Mouse (Mus musculus) MEL (cell line): ENCODE measurements around the gene Crcp. TPM values are rescaled to one million over a fixed set of nuclear protein-coding genes. Genes with fewer than 3 reads are reported as not detected.

ENCODE experiments used
- DNase-seq: peaks from one replicate; pipeline ENCODE4 v3.0.0; 2011; ENCODE audit warnings: low read depth, low spot score
- H3K27ac ChIP-seq: 2 replicates; pipeline ENCODE4 v1.5.1; 2012; ENCODE audit warnings: low read depth, mild to moderate bottlenecking, control low read depth, low read length, moderate library complexity; ENCODE audit not compliant: control insufficient read depth
- H3K27me3 ChIP-seq, 2 experiments: fragments of 150-350 bp in 1 of 2; sonication (generic) in 1 of 2; 2 replicates each; pipeline ENCODE4 v1.6.1; 2012; ENCODE audit warnings: low read length in 2 of 2, mild to moderate bottlenecking in 2 of 2, improper control_type of control experiment in 1 of 2, moderate library complexity in 1 of 2; ENCODE audit not compliant: insufficient read depth in 2 of 2, control insufficient read depth in 1 of 2
- H3K36me3 ChIP-seq, 2 experiments: 2 replicates each; pipeline ENCODE4 v1.6.1; 2012 to 2014; ENCODE audit warnings: low read length in 2 of 2, improper control_type of control experiment in 1 of 2, inconsistent platforms in 1 of 2, mild to moderate bottlenecking in 1 of 2; ENCODE audit not compliant: insufficient read depth in 2 of 2, control insufficient read depth in 1 of 2
- H3K4me1 ChIP-seq, 2 experiments: fragments of 150-350 bp in 1 of 2; sonication (generic) in 1 of 2; 2 replicates each; pipeline ENCODE4 v1.6.1; 2012; ENCODE audit warnings: low read length in 2 of 2, improper control_type of control experiment in 1 of 2, mild to moderate bottlenecking in 1 of 2; ENCODE audit not compliant: insufficient read depth in 2 of 2, control insufficient read depth in 1 of 2
- H3K4me3 ChIP-seq, 2 experiments: fragments of 150-350 bp in 1 of 2; sonication (generic) in 1 of 2; 2 replicates each; pipeline ENCODE4 v1.5.1; 2012; ENCODE audit warnings: low read depth in 2 of 2, low read length in 2 of 2, mild to moderate bottlenecking in 2 of 2, moderate library complexity in 2 of 2, control low read depth in 1 of 2, improper control_type of control experiment in 1 of 2; ENCODE audit not compliant: control insufficient read depth in 1 of 2, insufficient read depth in 1 of 2
- H3K79me2 ChIP-seq: 2 replicates; pipeline ENCODE4 v1.6.1; 2012; ENCODE audit warnings: mild to moderate bottlenecking, low read length, moderate library complexity; ENCODE audit not compliant: control insufficient read depth, poor library complexity, insufficient read depth
- H3K9ac ChIP-seq: 2 replicates; pipeline ENCODE4 v1.6.1; 2012; ENCODE audit warnings: low read depth, mild to moderate bottlenecking, control low read depth, low read length, moderate library complexity; ENCODE audit not compliant: control insufficient read depth, poor library complexity, severe bottlenecking
- H3K9me3 ChIP-seq: fragments of 150-350 bp; sonication (generic); replicated peaks from 2 replicates; pipeline ENCODE4 v1.6.1; 2012; ENCODE audit warnings: mild to moderate bottlenecking, low read length, improper control_type of control experiment, moderate library complexity; ENCODE audit not compliant: insufficient read depth
- BHLHE40 ChIP-seq: IDR thresholded peaks from 2 replicates; pipeline ENCODE4 v1.6.1; 2012; ENCODE audit warnings: low read depth, mild to moderate bottlenecking, inconsistent platforms, low read length, improper control_type of control experiment, borderline replicate concordance
- CHD2 ChIP-seq: IDR thresholded peaks from 2 replicates; pipeline ENCODE4 v1.6.1; 2011; ENCODE audit warnings: low read length, improper control_type of control experiment
- CTCF ChIP-seq, 3 experiments: IDR thresholded peaks in 2 of 3; conservative IDR thresholded peaks in 1 of 3; 2 replicates each; pipeline ENCODE4 v1.5.1; 2011 to 2012; ENCODE audit warnings: low read length in 3 of 3, low read depth in 2 of 3, mild to moderate bottlenecking in 2 of 3, improper control_type of control experiment in 1 of 3, inconsistent platforms in 1 of 3, mixed read lengths in 1 of 3, moderate library complexity in 1 of 3; ENCODE audit not compliant: control insufficient read depth in 1 of 3, insufficient read depth in 1 of 3, poor library complexity in 1 of 3, severe bottlenecking in 1 of 3
- ETS1 ChIP-seq: IDR thresholded peaks from 2 replicates; pipeline ENCODE4 v1.6.1; 2012; ENCODE audit warnings: low read depth, mild to moderate bottlenecking, inconsistent platforms, low read length, improper control_type of control experiment, moderate library complexity
- JUND ChIP-seq: IDR thresholded peaks from 2 replicates; pipeline ENCODE4 v1.6.1; 2011; ENCODE audit warnings: low read depth, mild to moderate bottlenecking, improper control_type of control experiment, low read length
- KAT2A ChIP-seq: conservative IDR thresholded peaks from 2 replicates; pipeline ENCODE4 v1.6.1; 2012; ENCODE audit warnings: low read depth, low read length, improper control_type of control experiment, inconsistent platforms
- MXI1 ChIP-seq: IDR thresholded peaks from 2 replicates; pipeline ENCODE4 v1.6.1; 2011; ENCODE audit warnings: mild to moderate bottlenecking, low read depth, low read length, improper control_type of control experiment
- MYC ChIP-seq: IDR thresholded peaks from 2 replicates; pipeline ENCODE4 v1.6.1; 2011; ENCODE audit warnings: low read depth, mild to moderate bottlenecking, low read length, improper control_type of control experiment, moderate library complexity
- NELFE ChIP-seq: IDR thresholded peaks from 2 replicates; pipeline ENCODE4 v1.6.1; 2011; ENCODE audit warnings: low read depth, low read length, improper control_type of control experiment
- POLR2A ChIP-seq, 2 experiments: IDR thresholded peaks; 2 replicates each; pipeline ENCODE4 v1.6.1; 2011 to 2012; ENCODE audit warnings: low read length in 2 of 2, mild to moderate bottlenecking in 2 of 2, control low read depth in 1 of 2, improper control_type of control experiment in 1 of 2, low read depth in 1 of 2, moderate library complexity in 1 of 2; ENCODE audit not compliant: control insufficient read depth in 1 of 2, insufficient read depth in 1 of 2, poor library complexity in 1 of 2
- POLR2AphosphoS2 ChIP-seq: IDR thresholded peaks from 2 replicates; pipeline ENCODE4 v1.6.1; 2011; ENCODE audit warnings: low read length, improper control_type of control experiment
- POLR2AphosphoS5 ChIP-seq: IDR thresholded peaks from 2 replicates; pipeline ENCODE4 v1.6.1; 2012; ENCODE audit warnings: low read depth, borderline replicate concordance, mild to moderate bottlenecking, inconsistent platforms, low read length, moderate library complexity, mixed read lengths
- RAD21 ChIP-seq: IDR thresholded peaks from 2 replicates; pipeline ENCODE4 v1.6.1; 2011; ENCODE audit warnings: mild to moderate bottlenecking, low read depth, low read length, improper control_type of control experiment
- RCOR1 ChIP-seq: IDR thresholded peaks from 2 replicates; pipeline ENCODE4 v1.6.1; 2012; ENCODE audit warnings: low read depth, mild to moderate bottlenecking, inconsistent platforms, low read length, improper control_type of control experiment
- SIN3A ChIP-seq: IDR thresholded peaks from 2 replicates; pipeline ENCODE4 v1.6.1; 2012; ENCODE audit warnings: low read length, improper control_type of control experiment, inconsistent platforms
- SMC3 ChIP-seq: IDR thresholded peaks from 2 replicates; pipeline ENCODE4 v1.6.1; 2011; ENCODE audit warnings: low read depth, low read length, improper control_type of control experiment
- TBP ChIP-seq: IDR thresholded peaks from 2 replicates; pipeline ENCODE4 v1.8.0; 2011; ENCODE audit warnings: low read depth, low read length, improper control_type of control experiment
- TCF12 ChIP-seq: IDR thresholded peaks from 2 replicates; pipeline ENCODE4 v1.6.1; 2014; ENCODE audit warnings: low read depth, mild to moderate bottlenecking, inconsistent platforms, low read length, improper control_type of control experiment, moderate library complexity
- ZC3H11A ChIP-seq: IDR thresholded peaks from 2 replicates; pipeline ENCODE4 v1.6.1; 2012; ENCODE audit warnings: low read depth, mild to moderate bottlenecking, inconsistent platforms, low read length, improper control_type of control experiment
- ZMIZ1 ChIP-seq: IDR thresholded peaks from 2 replicates; pipeline ENCODE4 v1.6.1; 2012; ENCODE audit warnings: low read depth, mild to moderate bottlenecking, inconsistent platforms, low read length, improper control_type of control experiment, moderate library complexity
- polyA plus RNA-seq, 2 experiments: library from polyadenylated mRNA; stranded (reverse) in 1 of 2; unstranded in 1 of 2; fragments of >175 nt in 1 of 2; fragments of >200 nt in 1 of 2; gene quantifications; 2 replicates each; pipeline versions ENCODE4 v1.2.1 to v1.2.4; 2012; ENCODE audit warnings: low replicate concordance in 2 of 2, low read depth in 1 of 2; ENCODE audit not compliant: insufficient read length in 2 of 2, insufficient read depth in 1 of 2, missing spikeins in 1 of 2
- total RNA-seq: library from RNA; depleted of rRNA; stranded (reverse); fragments of 300-350 nt; gene quantifications from 2 replicates; pipeline ENCODE4 v1.2.3, GENCODE M21; 2012

Gene Crcp
- total and polyA plus RNA-seq, 3 experiments: 56.2 to 69.6 TPM; not detected in 1

GRCm38 (mm10) chr5:130023767-130024539 is 5.1 kb upstream of the Crcp start (continued):
- TF ChIP-seq RCOR1 (no peak), JUND (no peak), CHD2 (no peak), KAT2A (no peak), POLR2AphosphoS5 (no peak), BHLHE40 (peak; percentile 35; the same call in 1 of the 2 replicates), POLR2A (IDR thresholded peaks at IDR 0.05; ENCODE audit: control insufficient read depth in 1 of 2, insufficient read depth in 1 of 2, low read depth in 1 of 2, low read length in 2 of 2, poor library complexity in 1 of 2) (peak; percentile 55 to 82; a peak in 3 of 4 replicates), TCF12 (peak; percentile 37; the same call in 1 of the 2 replicates), SMC3 (peak; percentile 62), NELFE (peak; percentile 52), SIN3A (peak; percentile 67), MXI1 (0 out of 2 replicates have a peak, but pooled peaks have one; percentile 23), ETS1 (0 out of 2 replicates have a peak, but pooled peaks have one; percentile 20)

DNA sequence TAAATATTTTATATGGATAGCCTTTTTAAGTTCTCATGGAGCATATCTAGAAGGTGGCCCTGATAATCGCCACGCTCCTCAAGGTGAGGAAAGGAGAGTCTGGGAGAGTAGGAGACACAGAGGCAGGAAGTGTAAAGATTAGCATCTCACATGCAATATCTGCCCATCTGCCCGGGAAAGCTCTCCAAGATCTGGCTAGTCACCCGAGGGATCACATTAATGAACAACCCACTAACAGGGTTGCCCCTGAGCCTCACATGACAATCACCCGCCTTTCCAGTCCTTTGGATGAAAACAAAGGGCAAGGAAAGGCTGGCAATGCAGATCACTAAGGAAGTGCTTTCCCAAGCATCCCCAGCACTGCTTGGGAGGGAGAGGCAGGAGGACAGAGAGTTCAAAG is 2.0 kb upstream of the Crcp start:
- no peaks in the 10 kb centered on the region for H3K27me3 ChIP-seq
- H3K79me2 ChIP-seq: peaks cover 22% of the 10 kb centered on the region
- H3K36me3 ChIP-seq: peaks cover 0 to 7% of the 10 kb centered on the region in 2 experiments; a peak in 2 of 4 replicates
- H3K27ac ChIP-seq: no peak overlapping the region
- no peak for DNase-seq
- TF ChIP-seq MYC (no peak), BHLHE40 (no peak), TBP (no peak), JUND (no peak), ZMIZ1 (no peak), CHD2 (no peak), CTCF (IDR thresholded peaks at IDR 0.05 in 2 of 3, conservative IDR thresholded peaks at IDR 0.05 in 1 of 3; ENCODE audit: control insufficient read depth in 1 of 3, insufficient read depth in 1 of 3, low read depth in 2 of 3, low read length in 3 of 3, poor library complexity in 1 of 3, severe bottlenecking in 1 of 3) (no peak), POLR2AphosphoS2 (no peak), RCOR1 (no peak), SMC3 (no peak), ZC3H11A (no peak), POLR2A (IDR thresholded peaks at IDR 0.05; ENCODE audit: control insufficient read depth in 1 of 2, insufficient read depth in 1 of 2, low read depth in 1 of 2, low read length in 2 of 2, poor library complexity in 1 of 2) (no peak), RAD21 (no peak)
- H3K4me3 ChIP-seq: no peak overlapping the region
- peaks cover 0 to 9% of the 10 kb centered on the region in 2 experiments; a peak in 2 of 4 replicates for H3K4me1 ChIP-seq
- H3K9ac ChIP-seq: no peak overlapping the region
- no peaks in the 10 kb centered on the region for H3K9me3 ChIP-seq
